Mouse (Mus musculus): ENCODE data around the gene Ascl5.

- TF ChIP-seq POLR2A (IDR thresholded peaks at IDR 0.05; ENCODE audit: low read depth, low read length) (peak; percentile 22), CTCF (conservative IDR thresholded peaks at IDR 0.05; ENCODE audit: insufficient read depth, insufficient read length, low read depth, low read length) (no peak)
These were observed 32.7 kb upstream of the Ascl5 start for GRCm38 (mm10) chr1:136017907-136018313.
